ENCODE assay signal across 16 mouse cellular contexts in genomic region chr4:75855688-75856296, GRCm38 (mm10).
DNase-seq lines count a peak whose midpoint lies in the region; ATAC-seq and TF ChIP-seq lines count a peak whose summit lies in the region.
"Had no signal": no experiment of that assay in that cellular context is flagged by ENCODE, and none has a peak within 500 bp of the region (broad histone marks: within the 10 kb centered on the region; RNA-seq: fewer than 3 reads in every experiment).

No protein-coding gene starts in this region.

- no peak for ATAC-seq in forebrain, postnatal 0 days
- ATAC-seq in forebrain, embryonic 13.5 days = peak; percentile 72
- peak; percentile 49; the same call in 1 of the 2 replicates for ATAC-seq in midbrain, embryonic 13.5 days

- H3K27me3 ChIP-seq in forebrain, embryonic 10.5 days (ENCODE audit: poor library complexity, severe bottlenecking) = peaks cover 30% of the 10 kb centered on the region
- no peaks in the 10 kb centered on the region for H3K27me3 ChIP-seq in forebrain, postnatal 0 days (ENCODE audit: insufficient read depth, low read length)
- H3K27me3 ChIP-seq in forebrain, embryonic 13.5 days = no peaks in the 10 kb centered on the region
- no peaks in the 10 kb centered on the region for H3K27me3 ChIP-seq in midbrain, embryonic 13.5 days
- H3K27me3 ChIP-seq: embryonic facial prominence, embryonic 15.5 days; liver, embryonic 15.5 days; stomach, embryonic 15.5 days had no signal

- no peak for TF ChIP-seq CTCF in forebrain, postnatal 0 days (IDR thresholded peaks at IDR 0.05; ENCODE audit: low read depth)

- H3K27ac ChIP-seq in forebrain, embryonic 10.5 days = no peak overlapping the region
- no peak overlapping the region for H3K27ac ChIP-seq in forebrain, postnatal 0 days (ENCODE audit: low read depth, low read length)
- no peak overlapping the region for H3K27ac ChIP-seq in forebrain, embryonic 13.5 days
- no peak overlapping the region for H3K27ac ChIP-seq in midbrain, embryonic 13.5 days
- H3K27ac ChIP-seq: embryonic facial prominence, embryonic 15.5 days; heart, embryonic 10.5 days; liver, embryonic 15.5 days; stomach, embryonic 15.5 days had no signal

- DNase-seq in forebrain, embryonic 10.5 days (ENCODE audit: extremely low spot score, low spot score) = peak; percentile 44
- no peak for DNase-seq in forebrain, postnatal 0 days
- DNase-seq in Muller cell, postnatal 12 days (ENCODE audit: inconsistent ontology term) = peak; percentile 60
- no peak for DNase-seq in spleen, postnatal 36 days (ENCODE audit: low spot score in 2 of 2)
- DNase-seq in thymus, postnatal 0 days (ENCODE audit: low spot score) = no peak
- no peak for DNase-seq in heart, postnatal 36 days
- DNase-seq: cerebellum, adult 8-10 months; lung, postnatal 4 days; right cerebral cortex, postnatal 25 days; thymus, postnatal 36 days had no signal

- no peak overlapping the region for H3K9ac ChIP-seq in forebrain, postnatal 0 days
- no peak overlapping the region for H3K9ac ChIP-seq in forebrain, embryonic 13.5 days
- no peak overlapping the region for H3K9ac ChIP-seq in midbrain, embryonic 13.5 days (replicated peaks)
- H3K9ac ChIP-seq: embryonic facial prominence, embryonic 15.5 days; liver, embryonic 15.5 days; stomach, embryonic 15.5 days had no signal

- peaks cover 44% of the 10 kb centered on the region for H3K4me1 ChIP-seq in forebrain, embryonic 10.5 days
- 0 out of 2 replicates have a peak, but pooled peaks cover 6% of the 10 kb centered on the region for H3K4me1 ChIP-seq in forebrain, postnatal 0 days (ENCODE audit: insufficient read depth)
- H3K4me1 ChIP-seq in forebrain, embryonic 13.5 days = peaks cover 4% of the 10 kb centered on the region; the same call in 1 of the 2 replicates
- peaks cover 11% of the 10 kb centered on the region for H3K4me1 ChIP-seq in midbrain, embryonic 13.5 days (replicated peaks)
- H3K4me1 ChIP-seq: embryonic facial prominence, embryonic 15.5 days; heart, embryonic 10.5 days; liver, embryonic 15.5 days; stomach, embryonic 15.5 days had no signal

- intact Hi-C loops in heart, postnatal 36 days (cut with DNase I) = no loop called here

- 12% methylated on average over 6 of the region's 6 CpGs for WGBS in forebrain, embryonic 10.5 days
- 14% methylated on average over 6 of the region's 6 CpGs for WGBS in forebrain, postnatal 0 days
- WGBS in forebrain, embryonic 13.5 days = 9% methylated on average over 6 of the region's 6 CpGs
- 14% methylated on average over 6 of the region's 6 CpGs for WGBS in midbrain, embryonic 13.5 days

- no peaks in the 10 kb centered on the region for H3K36me3 ChIP-seq in forebrain, embryonic 10.5 days (replicated peaks)
- H3K36me3 ChIP-seq in forebrain, postnatal 0 days (ENCODE audit: insufficient read depth) = no peaks in the 10 kb centered on the region
- no peaks in the 10 kb centered on the region for H3K36me3 ChIP-seq in forebrain, embryonic 13.5 days (ENCODE audit: poor library complexity, severe bottlenecking)
- H3K36me3 ChIP-seq in midbrain, embryonic 13.5 days = no peaks in the 10 kb centered on the region
- H3K36me3 ChIP-seq: embryonic facial prominence, embryonic 15.5 days; heart, embryonic 10.5 days; liver, embryonic 15.5 days; stomach, embryonic 15.5 days had no signal

- H3K4me3 ChIP-seq in forebrain, embryonic 10.5 days = no peak overlapping the region
- no peak overlapping the region for H3K4me3 ChIP-seq in forebrain, postnatal 0 days (ENCODE audit: low read depth, low read length)
- no peak overlapping the region for H3K4me3 ChIP-seq in forebrain, embryonic 13.5 days
- H3K4me3 ChIP-seq in midbrain, embryonic 13.5 days (replicated peaks) = no peak overlapping the region
- H3K4me3 ChIP-seq: embryonic facial prominence, embryonic 15.5 days; heart, embryonic 10.5 days; liver, embryonic 15.5 days; stomach, embryonic 15.5 days had no signal

- H3K4me2 ChIP-seq in forebrain, postnatal 0 days (ENCODE audit: low read depth) = no peak overlapping the region
- no peak overlapping the region for H3K4me2 ChIP-seq in forebrain, embryonic 13.5 days
- no peak overlapping the region for H3K4me2 ChIP-seq in midbrain, embryonic 13.5 days (replicated peaks)
- H3K4me2 ChIP-seq: embryonic facial prominence, embryonic 15.5 days; liver, embryonic 15.5 days; stomach, embryonic 15.5 days had no signal

- H3K9me3 ChIP-seq in forebrain, embryonic 10.5 days = no peaks in the 10 kb centered on the region
- no peaks in the 10 kb centered on the region for H3K9me3 ChIP-seq in forebrain, postnatal 0 days (ENCODE audit: low read length)
- no peaks in the 10 kb centered on the region for H3K9me3 ChIP-seq in forebrain, embryonic 13.5 days (replicated peaks)
- H3K9me3 ChIP-seq in midbrain, embryonic 13.5 days = no peaks in the 10 kb centered on the region
- H3K9me3 ChIP-seq: embryonic facial prominence, embryonic 15.5 days; heart, embryonic 10.5 days; liver, embryonic 15.5 days; stomach, embryonic 15.5 days had no signal

Comparison
In these comparisons a context has a peak if more than half of its experiments do, and no peak if none do; other contexts are left out.
1. DNase-seq: peak in forebrain, embryonic 10.5 days (single experiment) and Muller cell, postnatal 12 days (single experiment); none in forebrain, postnatal 0 days (single experiment), spleen, postnatal 36 days (0 of 2), thymus, postnatal 0 days (single experiment) and heart, postnatal 36 days (0 of 2).